Mouse (Mus musculus): ENCODE measurements around the gene Rps16.
"Not testable (repeated sequence)": the region's sequence is repeated elsewhere in the genome, so short reads cannot be mapped to it uniquely, and the experiment has no call there.

The Rps16 gene

GRCm38 (mm10) chr7:28385196-28385595 is 34.7 kb downstream of the Rps16 start:
- in situ Hi-C loops (cut with MboI; ENCODE audit: low sequenced_read_pairs): no loop called here

GRCm38 (mm10) chr7:28386007-28386406 is 35.6 kb downstream of the Rps16 start:
- in situ Hi-C loops (cut with MboI; ENCODE audit: low sequenced_read_pairs): no loop called here

- in situ Hi-C loops (cut with MboI; ENCODE audit: low sequenced_read_pairs): no loop called here
Measured at GRCm38 (mm10) chr7:28386462-28386861, 36.0 kb downstream of the Rps16 start.

GRCm38 (mm10) chr7:28386877-28387276 is 36.4 kb downstream of the Rps16 start:
- in situ Hi-C loops (cut with MboI; ENCODE audit: low sequenced_read_pairs): not testable (repeated sequence)

GRCm38 (mm10) chr7:28387384-28387783 is 36.9 kb downstream of the Rps16 start:
- in situ Hi-C loops (cut with MboI; ENCODE audit: low sequenced_read_pairs): not testable (repeated sequence)

GRCm38 (mm10) chr7:28390331-28390730 is 39.9 kb downstream of the Rps16 start:
- in situ Hi-C loops (cut with MboI; ENCODE audit: low sequenced_read_pairs): no loop called here

GRCm38 (mm10) chr7:28392429-28393271 is 42.2 kb downstream of the Rps16 start, which contains the start of the genes Med29 and Paf1:
Med29 (minus strand) TSS chr7:28392708.
Paf1 (plus strand) TSS chr7:28392951.
- in situ Hi-C loops (cut with MboI; ENCODE audit: low sequenced_read_pairs): no loop called here

GRCm38 (mm10) chr7:28393272-28393951 is 43.0 kb downstream of the Rps16 start:
- in situ Hi-C loops (cut with MboI; ENCODE audit: low sequenced_read_pairs): no loop called here

- in situ Hi-C loops (cut with MboI; ENCODE audit: low sequenced_read_pairs): no loop called here
Measured at GRCm38 (mm10) chr7:28395425-28395824, 45.0 kb downstream of the Rps16 start.

- in situ Hi-C loops (cut with MboI; ENCODE audit: low sequenced_read_pairs): no loop called here
Measured at GRCm38 (mm10) chr7:28398000-28398399, 47.5 kb downstream of the Rps16 start.

- in situ Hi-C loops (cut with MboI; ENCODE audit: low sequenced_read_pairs): no loop called here
Measured at GRCm38 (mm10) chr7:28398696-28399340, 48.4 kb downstream of the Rps16 start.

- in situ Hi-C loops (cut with MboI; ENCODE audit: low sequenced_read_pairs): no loop called here
Measured at GRCm38 (mm10) chr7:28401030-28401429, 50.6 kb downstream of the Rps16 start.

- in situ Hi-C loops (cut with MboI; ENCODE audit: low sequenced_read_pairs): no loop called here
Measured at GRCm38 (mm10) chr7:28401942-28402341, 51.5 kb downstream of the Rps16 start.

Data from CH12F3 (cell line).